ENCODE assay signal across 22 mouse cellular contexts in the genomic region with DNA sequence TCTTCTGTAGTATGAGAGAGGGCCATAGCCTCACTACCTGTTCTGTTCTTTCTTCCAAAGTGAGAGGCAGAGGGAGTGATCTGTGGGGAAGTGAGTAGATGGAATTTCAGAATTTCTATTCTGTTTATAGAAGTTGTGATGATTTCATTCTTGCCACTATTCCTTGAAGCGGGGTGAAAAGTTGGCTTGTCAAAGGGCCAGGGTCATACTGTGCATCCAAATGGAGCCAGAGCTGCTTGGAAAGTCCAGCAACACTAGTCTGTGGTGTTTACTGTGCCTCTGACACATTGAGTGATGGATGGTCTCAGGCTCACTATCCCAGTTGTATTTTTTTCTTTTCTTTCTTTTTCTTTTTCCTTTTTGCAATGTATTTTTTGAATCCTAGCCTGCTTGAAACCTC. TPM values are rescaled to one million over a fixed set of nuclear protein-coding genes. Genes with fewer than 3 reads are reported as not detected.
DNase-seq lines count a peak whose midpoint lies in the region; ATAC-seq and TF ChIP-seq lines count a peak whose summit lies in the region.
"Had no signal": no experiment of that assay in that cellular context is flagged by ENCODE, and none has a peak within 500 bp of the region (broad histone marks: within the 10 kb centered on the region; RNA-seq: fewer than 3 reads in every experiment).

No protein-coding gene starts in this region.

- H3K4me1 ChIP-seq in forebrain, embryonic 12.5 days, result no peaks in the 10 kb centered on the region
- H3K4me1 ChIP-seq: forebrain, embryonic 15.5 days; hindbrain, embryonic 15.5 days; intestine, embryonic 15.5 days; kidney, embryonic 15.5 days; limb, embryonic 13.5 days; liver, embryonic 12.5 days; neural tube, embryonic 12.5 days had no signal

- H3K4me2 ChIP-seq in forebrain, embryonic 12.5 days, result no peak overlapping the region
- H3K4me2 ChIP-seq: forebrain, embryonic 15.5 days; hindbrain, embryonic 15.5 days; intestine, embryonic 15.5 days; kidney, embryonic 15.5 days; limb, embryonic 13.5 days; liver, embryonic 12.5 days; neural tube, embryonic 12.5 days had no signal

- no peak for TF ChIP-seq CTCF in gastrocnemius, adult 2 months (IDR thresholded peaks at IDR 0.05)

- intact Hi-C loops in gastrocnemius, adult 2 months (cut with DNase I), result no loop called here
- intact Hi-C loops in gastrocnemius, postnatal 36 days (cut with DNase I), result no loop called here

- H3K9ac ChIP-seq in forebrain, embryonic 12.5 days, result no peak overlapping the region
- H3K9ac ChIP-seq: forebrain, embryonic 15.5 days; hindbrain, embryonic 15.5 days; intestine, embryonic 15.5 days; kidney, embryonic 15.5 days; limb, embryonic 13.5 days; liver, embryonic 12.5 days; neural tube, embryonic 12.5 days had no signal

- no peaks in the 10 kb centered on the region for H3K9me3 ChIP-seq in forebrain, embryonic 12.5 days
- H3K9me3 ChIP-seq: forebrain, embryonic 15.5 days; hindbrain, embryonic 15.5 days; intestine, embryonic 15.5 days; kidney, embryonic 15.5 days; limb, embryonic 13.5 days; liver, embryonic 12.5 days; neural tube, embryonic 12.5 days had no signal

- no peak overlapping the region for H3K4me3 ChIP-seq in gastrocnemius, adult 2 months
- H3K4me3 ChIP-seq in forebrain, embryonic 12.5 days (replicated peaks), result no peak overlapping the region
- H3K4me3 ChIP-seq: forebrain, embryonic 15.5 days; hindbrain, embryonic 15.5 days; intestine, embryonic 15.5 days; kidney, embryonic 15.5 days; limb, embryonic 13.5 days; liver, embryonic 12.5 days; neural tube, embryonic 12.5 days had no signal

- H3K27me3 ChIP-seq in forebrain, embryonic 12.5 days, result no peaks in the 10 kb centered on the region
- H3K27me3 ChIP-seq: forebrain, embryonic 15.5 days; hindbrain, embryonic 15.5 days; intestine, embryonic 15.5 days; kidney, embryonic 15.5 days; limb, embryonic 13.5 days; liver, embryonic 12.5 days; neural tube, embryonic 12.5 days had no signal

- DNase-seq in gastrocnemius, adult 2 months, result peak; percentile 22
- DNase-seq in gastrocnemius, postnatal 36 days, result no peak
- DNase-seq in ovary, adult 18-20 months (ENCODE audit: low spot score), result peak; percentile 14
- no peak for DNase-seq in ovary, postnatal 14 days (ENCODE audit: low spot score)
- peak; percentile 60 for DNase-seq in lung, postnatal 36 days
- DNase-seq: cerebellum, adult 11 months; embryo, embryonic 11 days; heart, postnatal 4 days; midbrain, embryonic 14.5 days; right cerebral cortex, adult 18-20 months had no signal

- ATAC-seq in forebrain, embryonic 12.5 days (ENCODE audit: low FRiP score), result no peak
- ATAC-seq in erythroblast, adult 5-6 weeks (replicated peaks; ENCODE audit: low FRiP score, poor library complexity, severe bottlenecking), result no peak
- ATAC-seq: CD4-positive, CD25-positive, alpha-beta regulatory T cell, adult 4 months; forebrain, embryonic 15.5 days; intestine, embryonic 15.5 days; liver, embryonic 12.5 days had no signal

- H3K36me3 ChIP-seq in forebrain, embryonic 12.5 days (replicated peaks), result no peaks in the 10 kb centered on the region
- H3K36me3 ChIP-seq: forebrain, embryonic 15.5 days; hindbrain, embryonic 15.5 days; intestine, embryonic 15.5 days; kidney, embryonic 15.5 days; limb, embryonic 13.5 days; liver, embryonic 12.5 days; neural tube, embryonic 12.5 days had no signal

- 93% methylated on average over 1 of the region's 1 CpGs for WGBS in forebrain, embryonic 12.5 days

- H3K27ac ChIP-seq in gastrocnemius, adult 2 months, result no peak overlapping the region
- no peak overlapping the region for H3K27ac ChIP-seq in forebrain, embryonic 12.5 days
- H3K27ac ChIP-seq: forebrain, embryonic 15.5 days; hindbrain, embryonic 15.5 days; intestine, embryonic 15.5 days; kidney, embryonic 15.5 days; limb, embryonic 13.5 days; liver, embryonic 12.5 days; neural tube, embryonic 12.5 days; stomach, postnatal 0 days had no signal

RNA-seq across cellular contexts. Expression of a gene that starts 17.8 kb away (rescaled TPM):
- total RNA-seq in gastrocnemius, adult 2 months (2021), result 1 to 10 TPM; 1.0 to 2.9 TPM
- total RNA-seq in gastrocnemius, postnatal 36 days (2021), result 1 to 10 TPM; 1.6 to 2.2 TPM
- 1.8 and 2.0 TPM in 2 replicates for polyA plus RNA-seq in forebrain, embryonic 12.5 days (2016; fragmentation: Nextera tagmentation; extraction: Ambion mirVana)
- total RNA-seq in erythroblast, adult 5-6 weeks (2015; ENCODE audit: low replicate concordance), result 33.0 TPM in 1 of 2 replicates, not detected in the other
- total RNA-seq in erythroblast, adult 5-6 weeks (2017; ENCODE audit: low replicate concordance), result 1.3 and 7.9 TPM in 2 replicates
- total RNA-seq: megakaryocyte-erythroid progenitor cell, adult 5-6 weeks had no signal
- polyA plus RNA-seq: CD4-positive, CD25-positive, alpha-beta regulatory T cell, adult 4 months had no signal

RNA-seq across cellular contexts. Expression of a gene that starts 51.9 kb away (rescaled TPM):
- total RNA-seq in gastrocnemius, adult 2 months (2021), result 10 to 100 TPM in 1 of 2 experiments, 1 to 10 TPM in 1; 7.4 to 12.0 TPM
- 1 to 10 TPM; 8.1 TPM for total RNA-seq in gastrocnemius, postnatal 36 days (2021)
- 62.8 and 63.9 TPM in 2 replicates for polyA plus RNA-seq in forebrain, embryonic 12.5 days (2016; fragmentation: Nextera tagmentation; extraction: Ambion mirVana)
- 16.1 and 21.9 TPM in 2 replicates for total RNA-seq in erythroblast, adult 5-6 weeks (2015; ENCODE audit: low replicate concordance)
- total RNA-seq in erythroblast, adult 5-6 weeks (2017; ENCODE audit: low replicate concordance), result 26.3 and 31.0 TPM in 2 replicates

Comparison
In these comparisons a context has a peak if more than half of its experiments do, and no peak if none do; other contexts are left out.
1. DNase-seq: peak in gastrocnemius, adult 2 months (single experiment), ovary, adult 18-20 months (single experiment) and lung, postnatal 36 days (single experiment); none in gastrocnemius, postnatal 36 days (0 of 2) and ovary, postnatal 14 days (single experiment).